Mouse (Mus musculus): ENCODE data around the gene Rbfox2. TPM values are rescaled to one million over a fixed set of nuclear protein-coding genes. Genes with fewer than 3 reads are reported as not detected.

The Rbfox2 gene
- total and polyA plus RNA-seq, 2 experiments from 2014 or later = 135 to 470 TPM

DNA sequence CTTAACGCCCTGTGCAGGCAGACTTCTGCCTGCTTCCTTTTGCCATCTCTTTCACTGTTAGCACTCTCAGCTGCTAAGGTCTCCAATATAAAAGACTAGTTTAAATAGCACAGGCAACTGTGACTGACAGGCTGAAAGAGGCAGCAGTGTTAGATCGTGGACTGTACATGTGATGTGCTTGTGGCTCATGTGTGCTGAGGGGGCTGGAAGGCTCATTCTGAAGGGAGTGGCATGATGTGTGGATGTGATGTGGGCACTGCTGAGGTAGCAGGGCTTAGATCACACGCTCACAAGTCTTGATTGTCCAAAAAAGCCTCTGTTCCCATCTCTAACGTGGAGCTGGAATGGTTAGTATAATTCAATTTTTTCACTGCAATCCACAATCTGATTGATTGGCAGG, 215.4 kb downstream of the Rbfox2 start:
- Histone ChIP-seq H3K36me3 (ENCODE audit: insufficient read depth) (peaks cover 59% of the 10 kb centered on the region), H3K27me3 (ENCODE audit: insufficient read depth, low read length) (no peaks in the 10 kb centered on the region), H3K4me2 (ENCODE audit: low read depth) (no peak overlapping the region), H3K27ac (ENCODE audit: low read depth, low read length) (no peak overlapping the region), H3K9me3 (ENCODE audit: low read length) (no peaks in the 10 kb centered on the region), H3K4me3 (ENCODE audit: low read depth, low read length) (no peak overlapping the region), H3K4me1 (ENCODE audit: insufficient read depth) (no peaks in the 10 kb centered on the region), H3K9ac (no peak overlapping the region)
- TF ChIP-seq CTCF (IDR thresholded peaks at IDR 0.05; ENCODE audit: low read depth) = no peak
- WGBS = 64% methylated on average over 4 of the region's 4 CpGs
- ATAC-seq (0 out of 2 replicates have a peak, but pooled peaks have one; percentile 20), DNase-seq (no peak)

DNA sequence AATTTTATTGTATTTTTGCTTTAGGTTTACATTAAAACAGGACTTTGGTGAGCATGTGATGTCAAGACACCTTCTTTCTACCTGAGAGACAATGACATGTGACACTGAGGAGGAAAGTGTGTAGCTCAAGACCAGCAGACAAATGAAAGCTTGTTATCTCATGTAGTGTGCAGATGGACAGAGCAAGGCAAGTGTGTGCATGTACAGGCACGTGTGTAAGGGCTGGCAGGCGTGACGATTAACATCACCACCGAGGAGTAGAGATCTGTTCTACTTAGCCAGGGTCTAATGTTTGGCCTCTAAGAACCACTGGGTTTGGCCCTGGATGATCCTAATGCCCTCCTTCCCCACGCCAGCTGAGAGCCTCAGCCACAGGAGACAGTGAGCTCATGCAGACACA, 216.3 kb downstream of the Rbfox2 start:
- WGBS = 83% methylated on average over 5 of the region's 5 CpGs
- Histone ChIP-seq H3K9ac (no peak overlapping the region), H3K27me3 (ENCODE audit: insufficient read depth, low read length) (no peaks in the 10 kb centered on the region), H3K9me3 (ENCODE audit: low read length) (no peaks in the 10 kb centered on the region), H3K4me2 (ENCODE audit: low read depth) (no peak overlapping the region), H3K4me3 (ENCODE audit: low read depth, low read length) (no peak overlapping the region), H3K27ac (ENCODE audit: low read depth, low read length) (no peak overlapping the region), H3K36me3 (ENCODE audit: insufficient read depth) (peaks cover 60% of the 10 kb centered on the region), H3K4me1 (ENCODE audit: insufficient read depth) (no peaks in the 10 kb centered on the region)
- no peak for ATAC-seq
- no peak for DNase-seq
- no peak for TF ChIP-seq CTCF (IDR thresholded peaks at IDR 0.05; ENCODE audit: low read depth)

DNA sequence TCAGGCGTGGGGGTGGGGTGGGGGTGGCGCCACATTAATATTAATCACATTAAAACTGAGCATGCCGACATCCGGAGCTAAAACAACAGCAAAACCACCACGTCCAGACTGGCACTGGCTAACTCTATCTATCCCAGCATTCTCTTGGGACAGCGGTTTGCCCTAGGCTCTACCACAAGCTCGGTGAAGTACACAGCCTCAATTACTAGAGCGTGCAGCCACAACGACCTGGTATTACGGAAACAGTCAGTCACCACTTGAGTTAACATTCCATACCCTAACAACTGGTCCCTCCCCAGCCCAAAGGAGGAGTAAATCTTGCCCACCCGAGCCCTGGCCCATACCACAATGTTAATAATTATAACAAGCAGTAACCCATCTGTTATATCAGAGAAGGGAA, 217.6 kb downstream of the Rbfox2 start:
- H3K27ac ChIP-seq (ENCODE audit: low read depth, low read length) = no peak overlapping the region
- 70% methylated on average over 11 of the region's 11 CpGs for whole genome bisulfite sequencing
- no peaks in the 10 kb centered on the region for H3K4me1 ChIP-seq (ENCODE audit: insufficient read depth)
- no peak overlapping the region for H3K4me3 ChIP-seq (ENCODE audit: low read depth, low read length)
- no peak overlapping the region for H3K4me2 ChIP-seq (ENCODE audit: low read depth)
- no peaks in the 10 kb centered on the region for H3K9me3 ChIP-seq (ENCODE audit: low read length)
- H3K27me3 ChIP-seq (ENCODE audit: insufficient read depth, low read length) = no peaks in the 10 kb centered on the region
- no peak for TF ChIP-seq CTCF (IDR thresholded peaks at IDR 0.05; ENCODE audit: low read depth)
- no peak overlapping the region for H3K9ac ChIP-seq
- ATAC-seq (no peak), DNase-seq (no peak)
- H3K36me3 ChIP-seq (ENCODE audit: insufficient read depth) = peaks cover 64% of the 10 kb centered on the region

DNA sequence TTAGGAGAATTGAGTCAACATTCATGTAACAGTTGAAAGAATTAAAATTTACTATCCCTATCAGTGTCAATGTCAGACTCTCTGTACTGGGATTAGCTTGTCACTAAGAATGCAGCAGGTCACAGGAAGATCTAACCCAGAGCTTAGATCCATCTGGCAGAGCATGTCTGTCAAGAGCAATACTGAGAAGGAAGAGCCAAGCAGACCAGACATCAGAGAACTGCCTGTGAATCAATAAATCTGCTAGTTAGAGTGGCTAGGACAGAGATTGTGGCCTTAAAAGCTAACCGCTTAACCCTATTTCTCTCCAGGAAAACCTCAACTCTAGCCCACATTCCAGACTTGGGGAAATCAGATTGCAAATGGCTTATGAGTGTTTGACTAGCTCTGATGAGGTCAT, 220.3 kb downstream of the Rbfox2 start:
- 97% methylated on average over 1 of the region's 1 CpGs for WGBS
- Histone ChIP-seq H3K27me3 (ENCODE audit: insufficient read depth, low read length) (no peaks in the 10 kb centered on the region), H3K9ac (no peak overlapping the region), H3K4me1 (ENCODE audit: insufficient read depth) (no peaks in the 10 kb centered on the region), H3K4me3 (ENCODE audit: low read depth, low read length) (no peak overlapping the region), H3K9me3 (ENCODE audit: low read length) (no peaks in the 10 kb centered on the region), H3K4me2 (ENCODE audit: low read depth) (no peak overlapping the region), H3K36me3 (ENCODE audit: insufficient read depth) (peaks cover 63% of the 10 kb centered on the region), H3K27ac (ENCODE audit: low read depth, low read length) (no peak overlapping the region)
- DNase-seq = no peak
- no peak for TF ChIP-seq CTCF (IDR thresholded peaks at IDR 0.05; ENCODE audit: low read depth)
- ATAC-seq = no peak

DNA sequence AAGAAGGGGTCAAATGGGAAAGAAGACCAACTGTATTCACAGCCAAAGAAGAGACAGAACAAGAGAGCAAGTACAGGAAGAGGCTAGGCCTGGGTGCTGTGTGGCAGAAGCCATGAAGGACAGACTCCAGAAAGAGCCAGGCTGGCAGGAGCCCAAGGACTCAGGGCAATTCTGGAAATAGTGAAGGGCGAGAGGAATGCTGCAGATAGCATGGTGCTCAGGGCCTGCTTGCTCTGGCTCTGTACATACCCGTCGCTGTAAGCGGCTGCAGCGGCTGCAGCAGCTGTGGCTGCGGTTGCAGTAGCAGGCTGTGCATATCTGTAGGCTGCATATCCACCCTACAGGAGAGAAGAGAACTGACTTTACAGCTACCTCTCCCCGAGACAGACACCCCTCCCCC, 221.0 kb downstream of the Rbfox2 start:
- no peak for TF ChIP-seq CTCF (IDR thresholded peaks at IDR 0.05; ENCODE audit: low read depth)
- ATAC-seq (no peak), DNase-seq (no peak)
- H3K36me3 ChIP-seq (ENCODE audit: insufficient read depth) = peaks cover 59% of the 10 kb centered on the region
- no peak overlapping the region for H3K4me3 ChIP-seq (ENCODE audit: low read depth, low read length)
- no peak overlapping the region for H3K4me2 ChIP-seq (ENCODE audit: low read depth)
- H3K4me1 ChIP-seq (ENCODE audit: insufficient read depth) = no peaks in the 10 kb centered on the region
- 91% methylated on average over 7 of the region's 7 CpGs for WGBS
- H3K9ac ChIP-seq = no peak overlapping the region
- H3K27me3 ChIP-seq (ENCODE audit: insufficient read depth, low read length) = no peaks in the 10 kb centered on the region
- H3K27ac ChIP-seq (ENCODE audit: low read depth, low read length) = no peak overlapping the region
- no peaks in the 10 kb centered on the region for H3K9me3 ChIP-seq (ENCODE audit: low read length)

DNA sequence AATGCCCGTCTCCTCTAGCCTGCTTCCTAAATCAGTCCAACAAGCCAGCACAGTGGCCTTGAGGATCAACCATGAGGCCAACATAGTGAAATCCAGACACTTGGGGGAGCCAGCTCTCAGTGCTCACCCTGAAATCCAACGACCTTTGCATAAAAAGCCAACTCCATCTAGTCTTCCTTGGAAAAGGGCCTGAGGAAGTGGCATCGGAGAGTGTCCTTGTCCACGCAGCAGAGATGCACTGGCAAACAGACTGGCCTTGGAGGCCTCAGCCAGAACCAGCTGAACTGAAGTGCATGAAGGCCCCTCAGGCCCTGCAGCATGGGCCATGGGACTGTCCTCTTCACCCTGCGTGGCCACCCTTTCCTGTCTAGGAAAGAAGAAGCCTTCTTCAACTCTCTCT, 225.3 kb downstream of the Rbfox2 start:
- H3K4me2 ChIP-seq (ENCODE audit: low read depth) = no peak overlapping the region
- WGBS = 88% methylated on average over 5 of the region's 5 CpGs
- no peak for TF ChIP-seq CTCF (IDR thresholded peaks at IDR 0.05; ENCODE audit: low read depth)
- H3K9me3 ChIP-seq (ENCODE audit: low read length) = no peaks in the 10 kb centered on the region
- ATAC-seq = no peak
- no peak overlapping the region for H3K4me3 ChIP-seq (ENCODE audit: low read depth, low read length)
- no peaks in the 10 kb centered on the region for H3K4me1 ChIP-seq (ENCODE audit: insufficient read depth)
- no peaks in the 10 kb centered on the region for H3K27me3 ChIP-seq (ENCODE audit: insufficient read depth, low read length)
- peaks cover 62% of the 10 kb centered on the region for H3K36me3 ChIP-seq (ENCODE audit: insufficient read depth)
- no peak overlapping the region for H3K27ac ChIP-seq (ENCODE audit: low read depth, low read length)
- DNase-seq = no peak
- H3K9ac ChIP-seq = no peak overlapping the region

DNA sequence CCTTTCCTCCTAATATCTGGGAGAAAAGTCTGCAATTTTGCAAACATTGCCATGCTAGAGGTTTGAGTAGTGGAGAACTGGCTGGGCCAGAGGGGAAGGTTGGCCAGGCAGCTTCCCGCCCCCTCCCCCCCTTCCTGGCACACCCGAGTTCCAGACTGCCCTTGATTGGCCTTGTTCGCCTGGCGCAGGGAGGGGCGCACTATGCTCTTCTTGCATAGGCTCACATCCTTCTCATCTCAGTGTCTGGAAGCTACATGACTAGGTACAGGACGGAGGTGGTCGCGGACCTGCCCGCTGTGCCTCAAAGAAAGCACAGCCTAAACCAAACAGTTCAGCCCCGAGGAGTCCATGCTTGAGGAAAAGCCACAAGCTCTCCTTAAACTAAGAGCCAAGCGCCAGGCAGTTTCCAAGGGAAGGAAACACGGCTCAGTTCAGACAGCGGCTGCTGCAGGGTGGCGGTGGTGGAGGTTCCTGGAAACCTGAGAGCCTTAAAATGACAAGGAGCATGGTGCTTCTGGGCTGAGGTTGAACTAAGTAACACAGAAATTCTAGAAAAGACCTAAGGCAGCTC, 226.0 kb downstream of the Rbfox2 start:
- Histone ChIP-seq H3K9me3 (ENCODE audit: low read length) (no peaks in the 10 kb centered on the region), H3K4me1 (ENCODE audit: insufficient read depth) (no peaks in the 10 kb centered on the region), H3K4me3 (ENCODE audit: low read depth, low read length) (no peak overlapping the region), H3K27me3 (ENCODE audit: insufficient read depth, low read length) (no peaks in the 10 kb centered on the region), H3K27ac (ENCODE audit: low read depth, low read length) (no peak overlapping the region), H3K4me2 (ENCODE audit: low read depth) (no peak overlapping the region), H3K36me3 (ENCODE audit: insufficient read depth) (peaks cover 58% of the 10 kb centered on the region), H3K9ac (no peak overlapping the region)
- ATAC-seq = no peak
- TF ChIP-seq CTCF (IDR thresholded peaks at IDR 0.05; ENCODE audit: low read depth) = no peak
- WGBS = 74% methylated on average over 14 of the region's 14 CpGs
- no peak for DNase-seq
